Mouse (Mus musculus) limb, embryonic 13.5 days (tissue): Measurements from ENCODE around the gene Acvr1. TPM values are rescaled to one million over a fixed set of nuclear protein-coding genes. Genes with fewer than 3 reads are reported as not detected.
A peak's percentile ranks its signal among the peaks of the same experiment; 100 is the strongest.

ENCODE experiments used
- ATAC-seq: fragments of 200-750 bp; cut with Nextera tagmentation; 2 replicates; pipeline ENCODE4 v1.8.0; 2017; ENCODE audit warnings: low read depth, moderate number of reproducible peaks, moderate TSS enrichment; ENCODE audit not compliant: low FRiP score
- H3K27ac ChIP-seq: fragments of 300-500 bp; sonication (generic); 2 replicates; pipeline ENCODE4 v1.5.1; 2015; ENCODE audit warnings: inconsistent platforms, mild to moderate bottlenecking, moderate library complexity
- H3K27me3 ChIP-seq: fragments of 300-500 bp; sonication (generic); 2 replicates; pipeline ENCODE4 v1.6.1; 2015; ENCODE audit warnings: mild to moderate bottlenecking, inconsistent platforms
- H3K36me3 ChIP-seq: fragments of 300-500 bp; sonication (generic); 2 replicates; pipeline ENCODE4 v1.6.1; 2015; ENCODE audit warnings: inconsistent platforms, mild to moderate bottlenecking, moderate library complexity
- H3K4me1 ChIP-seq: fragments of 300-500 bp; sonication (generic); 2 replicates; pipeline ENCODE4 v1.6.1; 2015; ENCODE audit warnings: inconsistent platforms
- H3K4me2 ChIP-seq: fragments of 300-500 bp; sonication (generic); replicated peaks from 2 replicates; pipeline ENCODE4 v1.6.1; 2015; ENCODE audit warnings: inconsistent platforms, mild to moderate bottlenecking, moderate library complexity
- H3K4me3 ChIP-seq: fragments of 300-500 bp; sonication (generic); 2 replicates; pipeline ENCODE4 v1.5.1; 2015; ENCODE audit warnings: moderate library complexity, mild to moderate bottlenecking, inconsistent platforms
- H3K9ac ChIP-seq: fragments of 300-500 bp; sonication (generic); 2 replicates; pipeline ENCODE4 v1.6.1; 2015; ENCODE audit warnings: mild to moderate bottlenecking, inconsistent platforms
- H3K9me3 ChIP-seq: fragments of 300-500 bp; sonication (generic); 2 replicates; pipeline ENCODE4 v1.6.1; 2016; ENCODE audit warnings: inconsistent platforms
- WGBS: fragments of 180-500 bp; shearing (Covaris S2); methylation state at CpG from one replicate; pipeline ENCODE4 v1.1.7; 2015; 5-methylcytosine and 5-hydroxymethylcytosine counted together
- polyA plus RNA-seq: library from polyadenylated mRNA; unstranded; fragments of >200 nt; fragmentation: Nextera tagmentation; extraction: Ambion mirVana; gene quantifications from 2 replicates; pipeline ENCODE4 v1.2.1, GENCODE M21; 2015

Acvr1 gene
- polyA plus RNA-seq, 1 experiment from 2014 or later = 8.6 TPM

- peak; percentile 75 for ATAC-seq
- no peaks in the 10 kb centered on the region for H3K36me3 ChIP-seq
- WGBS = under 1% methylated on average over 52 of the region's 65 CpGs
- H3K27ac ChIP-seq = no peak within 1 kb of the TSS
- peaks cover 13% of the 10 kb centered on the region for H3K4me1 ChIP-seq
- peak within 1 kb of the TSS; percentile 61 for H3K4me3 ChIP-seq
- H3K4me2 ChIP-seq = peak within 1 kb of the TSS; percentile 100
- peaks cover 45% of the 10 kb centered on the region for H3K27me3 ChIP-seq
- H3K9me3 ChIP-seq = no peaks in the 10 kb centered on the region
- peak within 1 kb of the TSS; percentile 66 for H3K9ac ChIP-seq
Measured at GRCm38 (mm10) chr2:58357414-58358131, 209.4 kb downstream of the Acvr1 start, which contains the start of gene Acvr1c. Gene Acvr1c, minus strand, starts transcription at chr2:58357895.

GRCm38 (mm10) chr2:58357068-58357413 lies 209.9 kb downstream of the Acvr1 start:
- Histone ChIP-seq H3K4me3 (peak overlapping the region; percentile 61), H3K27ac (no peak overlapping the region), H3K9ac (peak overlapping the region; percentile 66; the same call in 1 of the 2 replicates), H3K4me2 (peak overlapping the region; percentile 100), H3K36me3 (no peaks in the 10 kb centered on the region), H3K4me1 (peaks cover 13% of the 10 kb centered on the region), H3K27me3 (peaks cover 45% of the 10 kb centered on the region), H3K9me3 (no peaks in the 10 kb centered on the region)
- 0 out of 2 replicates have a peak, but pooled peaks have one; percentile 46 for ATAC-seq
- WGBS = 2% methylated on average over 7 of the region's 7 CpGs

- Histone ChIP-seq H3K27me3 (peaks cover 44% of the 10 kb centered on the region), H3K4me1 (peaks cover 13% of the 10 kb centered on the region), H3K9ac (no peak overlapping the region), H3K4me2 (no peak overlapping the region), H3K27ac (no peak overlapping the region), H3K9me3 (no peaks in the 10 kb centered on the region), H3K36me3 (no peaks in the 10 kb centered on the region), H3K4me3 (no peak overlapping the region)
- WGBS = 78% methylated on average over 3 of the region's 3 CpGs
- no peak for ATAC-seq
Measured at GRCm38 (mm10) chr2:58354389-58354788, 212.6 kb downstream of the Acvr1 start.

GRCm38 (mm10) chr2:58352846-58353245 lies 214.1 kb downstream of the Acvr1 start:
- ATAC-seq = no peak
- Histone ChIP-seq H3K9me3 (no peaks in the 10 kb centered on the region), H3K36me3 (no peaks in the 10 kb centered on the region), H3K4me3 (no peak overlapping the region), H3K4me1 (peaks cover 12% of the 10 kb centered on the region), H3K27ac (no peak overlapping the region), H3K4me2 (no peak overlapping the region), H3K9ac (no peak overlapping the region), H3K27me3 (peaks cover 29% of the 10 kb centered on the region)
- 54% methylated on average over 5 of the region's 5 CpGs for WGBS

DNA sequence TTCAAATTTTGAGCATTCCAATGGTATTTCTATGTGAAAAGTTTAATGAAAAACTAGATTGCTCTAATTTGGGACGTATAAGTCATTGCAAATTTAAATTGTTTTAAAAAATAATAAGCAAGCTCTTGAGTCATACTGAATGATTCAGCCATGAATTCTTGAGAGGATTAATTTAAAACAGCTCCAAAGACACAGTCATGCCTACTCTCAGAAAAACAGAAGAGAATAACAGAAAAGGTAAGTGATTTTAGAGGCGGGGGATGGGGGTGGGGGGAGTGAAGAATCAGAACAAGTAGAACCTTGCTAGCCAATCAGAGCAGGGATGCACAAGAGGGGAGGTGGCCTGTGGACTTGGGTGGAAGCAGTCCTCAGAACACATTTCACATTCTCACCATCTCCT lies 216.3 kb downstream of the Acvr1 start:
- ATAC-seq = no peak
- Histone ChIP-seq H3K36me3 (no peaks in the 10 kb centered on the region), H3K9me3 (no peaks in the 10 kb centered on the region), H3K9ac (no peak overlapping the region), H3K4me2 (no peak overlapping the region), H3K27ac (no peak overlapping the region), H3K4me1 (no peaks in the 10 kb centered on the region), H3K27me3 (peaks cover 12% of the 10 kb centered on the region; the same call in 1 of the 2 replicates), H3K4me3 (no peak overlapping the region)
- 76% methylated on average over 2 of the region's 2 CpGs for WGBS

Other genes with a start within 250 kb of the Acvr1 start
- gene Acvr1c, start 209.3 kb downstream of the Acvr1 start, polyA plus RNA-seq = 0.10 and 0.20 TPM in 2 replicates
- not detected in 2 replicates for gene Gm17409, start 97.0 kb downstream of the Acvr1 start, polyA plus RNA-seq
- gene Upp2, start 141 bp upstream of the Acvr1 start, polyA plus RNA-seq = 9.5 and 10.4 TPM in 2 replicates